Mouse (Mus musculus): ENCODE results near the gene Vsig4. TPM values are rescaled to one million over a fixed set of nuclear protein-coding genes. Genes with fewer than 3 reads are reported as not detected.

Vsig4 gene
- not detected in 2 replicates for total RNA-seq (2017)

DNA sequence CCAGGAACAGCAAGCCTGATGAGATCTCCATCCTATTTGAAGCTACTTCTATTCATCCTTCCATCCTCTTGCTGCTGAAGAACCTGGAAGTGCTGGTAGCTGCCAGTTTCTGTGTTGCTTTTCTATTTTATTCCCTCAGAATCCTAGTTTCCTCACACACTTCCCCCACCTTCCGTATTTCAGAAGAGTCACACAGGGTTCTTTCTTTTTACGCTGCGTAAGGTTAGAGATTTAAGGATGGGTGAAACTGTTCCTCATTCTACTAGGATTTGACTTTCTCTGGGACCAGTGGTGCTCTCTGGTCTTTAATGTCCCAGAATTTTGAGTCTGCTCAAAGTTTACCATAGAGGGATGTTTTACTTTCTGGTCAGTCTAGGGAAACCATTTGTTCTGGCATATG is at the start of gene Vsig4:
Gene Vsig4, minus strand, starts transcription at position 101 of the 400 bp plus-strand sequence.
- no peak for ATAC-seq (ENCODE audit: extremely low read depth, insufficient number of reproducible peaks, low FRiP score, poor library complexity, severe bottlenecking)

DNA sequence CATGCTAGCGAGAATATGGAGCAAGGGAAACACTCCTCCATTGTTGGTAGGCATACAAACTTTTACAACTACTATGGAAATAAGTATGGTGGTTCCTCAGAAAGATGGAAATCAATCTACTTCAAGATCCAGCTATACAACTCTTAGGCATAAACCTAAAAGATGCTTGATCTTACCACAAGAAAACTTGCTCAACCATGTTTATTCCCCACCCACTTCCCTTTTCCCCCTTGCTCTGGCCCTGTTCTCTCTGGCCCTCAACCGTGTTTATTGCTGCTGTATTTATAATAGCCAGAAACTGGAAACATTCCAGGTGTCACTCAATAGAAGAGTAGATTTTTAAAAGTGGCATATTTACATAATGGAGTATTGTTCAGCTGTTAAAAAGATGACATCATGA is 45.9 kb upstream of the Vsig4 start:
- no peak for ATAC-seq (ENCODE audit: extremely low read depth, insufficient number of reproducible peaks, low FRiP score, poor library complexity, severe bottlenecking)

DNA sequence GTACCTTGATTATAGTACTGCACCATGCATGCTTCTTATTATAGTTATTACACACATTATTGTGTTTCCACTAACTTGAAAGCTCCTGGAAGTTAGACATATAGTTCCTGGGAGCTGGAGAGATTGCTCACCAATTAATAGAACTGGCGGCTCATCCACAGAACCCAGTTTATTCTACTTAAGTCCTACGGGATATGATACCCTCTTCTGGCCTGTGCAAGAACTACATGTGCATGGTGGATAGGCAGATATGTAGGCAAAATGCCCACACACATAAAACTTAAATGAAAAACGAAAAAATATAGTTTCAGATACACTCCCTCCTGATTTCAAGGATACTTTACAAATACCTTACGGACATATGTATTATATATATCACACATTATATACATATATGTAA is 36.5 kb upstream of the Vsig4 start:
- no peak for ATAC-seq (ENCODE audit: extremely low read depth, insufficient number of reproducible peaks, low FRiP score, poor library complexity, severe bottlenecking)

DNA sequence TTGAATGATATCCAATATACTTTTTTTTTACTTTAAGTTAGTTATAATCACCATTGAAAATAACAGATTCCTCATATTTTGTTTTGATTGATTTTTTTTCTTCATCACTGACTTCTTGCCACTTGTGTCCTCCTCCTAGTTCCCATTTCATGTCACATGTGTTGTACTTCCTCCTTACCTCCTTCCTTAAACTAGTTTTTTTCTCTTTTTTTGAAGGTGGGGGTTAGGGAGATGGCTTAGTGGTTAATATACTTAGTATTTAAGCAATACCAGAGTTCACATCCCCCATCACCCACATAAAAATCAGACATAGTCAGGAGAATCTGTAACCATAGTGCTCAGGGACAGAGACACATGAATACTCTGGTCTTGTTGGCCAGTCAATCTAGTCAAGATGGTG is 36.7 kb downstream of the Vsig4 start:
- no peak for ATAC-seq (ENCODE audit: extremely low read depth, insufficient number of reproducible peaks, low FRiP score, poor library complexity, severe bottlenecking)

DNA sequence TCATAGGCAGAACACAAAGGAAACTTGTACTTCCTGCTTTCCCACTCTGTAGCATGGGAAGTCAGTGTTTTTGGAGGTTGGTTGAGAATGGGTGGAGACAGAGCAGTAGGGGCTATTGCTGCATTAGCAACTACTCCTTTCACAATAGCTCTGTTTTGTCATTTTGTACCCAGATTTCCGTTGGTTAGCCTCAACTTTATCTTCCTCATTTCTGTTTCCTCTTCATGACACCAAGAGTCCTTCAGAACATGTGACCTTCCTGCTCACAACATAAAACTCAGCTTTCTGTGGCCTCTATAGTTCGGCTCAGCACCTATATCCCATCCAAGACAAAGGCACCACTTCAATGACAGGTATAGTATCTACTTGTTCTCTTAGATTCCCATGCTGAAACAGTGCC is 53.6 kb downstream of the Vsig4 start:
- ATAC-seq (ENCODE audit: extremely low read depth, insufficient number of reproducible peaks, low FRiP score, poor library complexity, severe bottlenecking): peak; percentile 98

DNA sequence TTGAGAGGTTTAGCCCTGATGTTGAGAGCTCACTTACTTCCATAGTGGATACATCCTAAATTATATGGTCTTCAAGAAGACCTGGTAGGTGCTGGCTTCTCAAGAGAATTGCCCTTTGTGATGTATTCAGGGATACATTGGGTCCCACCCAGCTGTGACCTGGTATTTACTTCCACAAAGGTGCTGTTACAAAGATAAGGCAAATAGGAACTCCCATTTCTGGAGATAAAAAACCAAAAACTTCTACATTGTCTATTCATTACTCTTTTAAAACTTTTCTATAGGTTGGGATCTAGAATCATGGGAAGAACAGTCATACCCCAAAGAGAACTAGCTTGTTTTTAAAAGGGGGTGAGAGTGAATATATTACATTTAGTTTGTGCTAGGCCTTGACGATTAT is 54.2 kb downstream of the Vsig4 start:
- no peak for ATAC-seq (ENCODE audit: extremely low read depth, insufficient number of reproducible peaks, low FRiP score, poor library complexity, severe bottlenecking)

DNA sequence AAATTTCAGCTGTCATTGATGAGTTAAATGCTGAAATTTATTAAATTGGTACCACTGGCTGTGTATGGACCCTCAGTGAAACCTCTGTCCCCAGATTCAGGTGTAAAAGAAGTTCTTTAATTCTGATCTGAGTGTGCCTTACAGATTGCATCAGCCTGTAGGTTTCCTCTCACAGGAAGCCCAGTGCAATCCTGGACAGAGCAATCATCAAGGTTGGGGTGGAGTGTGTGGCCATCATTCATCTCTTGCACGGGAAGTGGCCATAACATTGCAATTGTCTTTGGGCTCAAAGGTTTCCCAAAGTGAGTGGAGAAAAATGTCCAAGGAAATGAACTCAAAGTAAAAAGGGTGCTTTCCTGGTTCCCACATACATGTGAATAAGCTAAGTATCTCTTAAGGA is 57.5 kb downstream of the Vsig4 start:
- ATAC-seq (ENCODE audit: extremely low read depth, insufficient number of reproducible peaks, low FRiP score, poor library complexity, severe bottlenecking): no peak

DNA sequence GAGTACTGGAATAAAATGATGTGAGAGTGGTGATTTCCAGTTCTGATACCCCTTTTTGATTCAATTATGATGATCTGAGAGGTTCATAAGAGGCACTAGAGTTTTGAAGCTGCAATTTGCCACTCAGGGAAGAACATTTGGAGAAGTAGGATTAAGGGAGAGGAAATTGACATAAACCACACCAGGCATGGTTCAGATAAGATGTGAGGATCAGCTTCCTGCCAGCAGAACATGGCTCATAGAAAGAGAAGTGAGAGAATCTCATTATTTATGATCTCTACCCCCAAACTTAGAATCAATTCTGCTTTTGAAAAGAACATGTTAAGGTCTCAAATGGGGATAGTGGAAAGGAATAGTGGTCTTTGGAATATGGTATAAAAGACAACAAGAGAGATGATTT is 66.2 kb downstream of the Vsig4 start:
- no peak for ATAC-seq (ENCODE audit: extremely low read depth, insufficient number of reproducible peaks, low FRiP score, poor library complexity, severe bottlenecking)

DNA sequence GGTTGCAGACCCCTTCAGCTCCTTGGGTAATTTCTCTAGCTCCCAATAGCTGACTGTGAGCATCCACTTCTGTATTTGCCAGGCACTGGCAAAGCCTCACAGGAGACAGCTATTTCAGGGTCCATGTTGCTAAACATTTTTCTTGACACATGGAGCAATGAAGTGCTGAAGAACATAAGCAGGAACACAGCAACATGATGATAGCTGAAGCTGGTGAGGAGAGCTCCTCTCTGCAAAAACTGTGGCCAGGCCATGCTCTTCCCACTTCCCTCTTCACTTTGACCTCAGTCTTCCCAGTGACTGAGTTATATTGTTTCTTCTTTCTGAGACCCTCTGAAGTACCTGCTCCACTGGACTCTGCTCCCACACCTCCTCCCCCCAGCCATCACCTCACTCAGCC is 67.8 kb downstream of the Vsig4 start:
- no peak for ATAC-seq (ENCODE audit: extremely low read depth, insufficient number of reproducible peaks, low FRiP score, poor library complexity, severe bottlenecking)

DNA sequence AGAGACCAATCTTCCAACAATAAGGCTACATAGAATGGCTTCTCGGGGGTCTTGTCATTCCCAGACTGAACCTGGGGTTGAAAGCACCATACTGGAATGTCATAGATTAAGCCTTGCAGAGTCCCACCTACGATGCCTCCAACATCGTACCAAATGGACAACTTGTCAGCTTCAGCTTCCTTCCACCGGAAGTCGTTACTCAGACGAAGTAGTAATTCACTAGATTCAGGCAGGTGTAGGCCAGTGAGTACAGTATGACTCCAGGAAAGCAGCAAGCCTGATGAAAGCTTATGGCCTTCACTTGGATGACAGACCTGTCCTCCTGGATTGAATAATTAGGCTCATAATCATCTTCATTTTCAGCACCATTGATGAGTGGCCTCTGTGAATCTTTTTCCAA is 69.0 kb downstream of the Vsig4 start:
- no peak for ATAC-seq (ENCODE audit: extremely low read depth, insufficient number of reproducible peaks, low FRiP score, poor library complexity, severe bottlenecking)

DNA sequence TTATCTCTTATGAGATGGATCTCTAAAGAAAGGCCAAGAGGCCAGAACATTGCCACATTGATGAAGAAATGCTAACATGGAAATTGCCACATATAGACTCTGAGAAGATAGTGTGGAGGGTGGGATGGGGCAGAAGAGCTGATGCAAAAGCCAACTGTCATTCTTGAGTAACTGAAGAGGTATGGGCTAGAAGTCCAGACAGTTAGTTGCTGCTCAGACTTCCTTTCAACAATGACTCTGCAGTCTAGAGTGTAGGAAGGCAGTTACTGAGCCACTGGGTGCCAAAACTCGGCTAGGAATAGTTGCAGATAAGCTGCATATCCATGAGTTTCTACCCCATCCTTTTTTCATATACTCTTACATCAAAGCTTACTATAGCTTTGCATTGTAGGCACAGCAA is 75.2 kb downstream of the Vsig4 start:
- peak; percentile 89 for ATAC-seq (ENCODE audit: extremely low read depth, insufficient number of reproducible peaks, low FRiP score, poor library complexity, severe bottlenecking)

DNA sequence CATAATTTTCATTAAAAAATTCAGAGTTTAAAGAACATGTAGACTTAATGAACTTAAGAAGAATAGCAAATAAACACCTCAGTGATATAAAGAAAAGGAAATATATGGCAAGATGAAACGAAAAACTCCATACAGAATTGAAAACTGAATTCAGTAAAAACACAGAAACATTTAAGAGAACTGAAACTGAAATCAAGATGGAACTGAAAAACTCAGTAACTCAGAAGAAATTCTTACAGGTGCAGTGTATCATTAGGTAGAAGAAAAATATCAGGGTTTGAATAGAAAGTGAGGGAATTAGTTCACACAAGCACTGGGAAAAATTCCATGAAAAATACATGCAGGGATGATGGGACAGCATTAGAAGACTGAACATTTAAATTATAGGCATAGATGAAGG is 86.4 kb downstream of the Vsig4 start:
- no peak for ATAC-seq (ENCODE audit: extremely low read depth, insufficient number of reproducible peaks, low FRiP score, poor library complexity, severe bottlenecking)

DNA sequence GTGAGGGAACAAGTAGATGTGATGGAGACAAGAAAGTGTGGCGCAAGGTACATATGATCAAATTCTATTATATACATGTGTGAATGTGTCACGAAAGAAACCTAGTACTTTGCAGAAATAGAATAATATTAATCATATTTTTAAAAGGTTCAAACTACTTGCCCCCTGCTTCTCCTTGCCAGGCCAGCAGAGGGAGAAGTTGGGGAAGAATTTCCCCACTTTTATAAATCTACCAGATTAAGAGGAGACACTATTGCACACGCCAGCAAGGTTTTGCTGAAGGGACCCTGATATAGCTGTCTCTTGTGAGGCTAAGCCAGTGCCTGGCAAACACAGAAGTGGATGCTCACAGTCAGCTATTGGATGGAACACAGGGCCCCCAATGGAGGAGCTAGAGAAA is 88.1 kb downstream of the Vsig4 start:
- ATAC-seq (ENCODE audit: extremely low read depth, insufficient number of reproducible peaks, low FRiP score, poor library complexity, severe bottlenecking): 0 out of 2 replicates have a peak, but pooled peaks have one; percentile 36

Other genes starting within 250 kb of the Vsig4 start
- gene Msn, start 197.4 kb downstream of the Vsig4 start, total RNA-seq (2017): 524 and 579 TPM in 2 replicates
- 0.23 TPM in 1 of 2 replicates, not detected in the other for gene Heph, start 161.9 kb upstream of the Vsig4 start, total RNA-seq (2017)
- gene Hsf3, start 162.9 kb upstream of the Vsig4 start, total RNA-seq (2017): not detected in 2 replicates